Mouse (Mus musculus): ENCODE measurements around the gene Bag6. TPM values are rescaled to one million over a fixed set of nuclear protein-coding genes. Genes with fewer than 3 reads are reported as not detected.

The Bag6 gene
- polyA plus RNA-seq, 1 experiment from 2014 or later: 75.0 TPM

DNA sequence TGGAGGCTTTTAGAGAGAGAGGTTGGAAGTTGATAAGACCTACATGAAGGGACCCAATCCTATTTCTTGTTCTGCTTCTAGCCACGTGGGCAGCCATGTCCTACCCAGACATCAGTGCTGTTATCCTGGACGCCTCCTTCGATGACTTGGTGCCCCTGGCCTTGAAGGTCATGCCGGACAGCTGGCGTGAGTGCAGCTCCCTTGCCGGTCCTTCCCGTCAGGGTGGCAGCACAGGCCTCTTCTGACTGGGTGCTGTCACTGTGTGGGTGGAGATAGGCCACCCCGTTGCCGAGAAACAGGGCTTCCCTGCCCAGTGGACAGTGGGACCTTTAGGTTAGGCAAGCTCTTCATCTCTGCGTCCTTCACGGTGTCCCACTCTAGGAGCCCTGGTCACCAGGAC is 33.8 kb upstream of the Bag6 start:
- Histone ChIP-seq H3K27me3 (no peaks in the 10 kb centered on the region), H3K27ac (replicated peaks) (no peak overlapping the region), H3K36me3 (peaks cover 84% of the 10 kb centered on the region), H3K4me1 (replicated peaks) (peaks cover 7% of the 10 kb centered on the region; the same call in 1 of the 2 replicates), H3K4me2 (no peak overlapping the region), H3K9me3 (no peaks in the 10 kb centered on the region), H3K9ac (no peak overlapping the region), H3K4me3 (no peak overlapping the region)
- 95% methylated on average over 11 of the region's 11 CpGs for WGBS
- no peak for ATAC-seq (ENCODE audit: low read depth)

DNA sequence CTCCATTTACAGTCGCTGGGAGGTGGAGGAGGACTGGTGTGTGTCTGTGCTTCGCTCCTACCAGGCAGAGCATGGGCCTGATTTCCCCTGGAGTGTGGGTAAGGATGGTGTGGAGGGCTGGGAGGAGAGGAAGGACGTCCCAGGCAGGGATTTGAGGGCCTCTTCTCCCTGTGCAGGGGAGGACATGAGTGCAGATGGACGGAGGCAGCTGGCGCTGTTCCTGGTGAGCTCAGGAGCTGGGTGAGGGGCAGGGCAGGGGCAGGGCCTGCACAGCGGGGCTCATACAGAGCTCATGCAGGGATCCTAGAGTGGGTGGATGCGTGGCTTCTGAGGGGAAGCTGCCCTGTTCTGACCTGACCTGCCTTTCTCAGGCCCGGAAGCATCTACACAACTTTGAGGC is 32.7 kb upstream of the Bag6 start:
- Histone ChIP-seq H3K9ac (no peak overlapping the region), H3K4me2 (no peak overlapping the region), H3K27me3 (no peaks in the 10 kb centered on the region), H3K9me3 (no peaks in the 10 kb centered on the region), H3K27ac (replicated peaks) (no peak overlapping the region), H3K4me3 (no peak overlapping the region), H3K4me1 (replicated peaks) (peaks cover 8% of the 10 kb centered on the region; the same call in 1 of the 2 replicates), H3K36me3 (peaks cover 72% of the 10 kb centered on the region)
- ATAC-seq (ENCODE audit: low read depth): no peak
- WGBS: 79% methylated on average over 8 of the region's 8 CpGs

DNA sequence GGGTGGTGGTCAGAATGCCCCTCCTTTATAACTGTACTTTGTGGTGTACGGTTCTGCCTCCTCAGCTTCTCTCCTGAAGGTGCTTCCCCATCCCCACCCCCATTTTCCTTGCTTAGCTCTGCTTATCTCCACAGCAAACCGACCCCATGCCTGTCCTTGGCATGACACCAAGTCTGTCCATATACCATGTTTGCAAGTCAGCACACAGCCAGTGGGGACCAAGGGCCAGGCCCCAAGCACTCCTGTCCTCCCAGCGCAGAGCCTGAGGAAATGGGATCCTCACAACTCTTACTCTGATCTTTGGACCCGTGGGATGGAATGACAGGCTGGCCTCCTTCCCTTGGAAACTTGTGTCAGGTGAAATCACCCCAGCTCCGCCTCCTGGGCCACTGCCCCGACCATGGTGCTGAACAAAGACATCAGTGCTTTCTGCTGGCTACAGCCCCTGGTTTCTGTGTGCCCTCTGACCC is 31.7 kb upstream of the Bag6 start:
- WGBS: 76% methylated on average over 6 of the region's 6 CpGs
- Histone ChIP-seq H3K27me3 (no peaks in the 10 kb centered on the region), H3K4me2 (no peak overlapping the region), H3K27ac (replicated peaks) (no peak overlapping the region), H3K36me3 (peaks cover 63% of the 10 kb centered on the region), H3K4me3 (no peak overlapping the region), H3K9me3 (no peaks in the 10 kb centered on the region), H3K9ac (no peak overlapping the region), H3K4me1 (replicated peaks) (peaks cover 8% of the 10 kb centered on the region; the same call in 1 of the 2 replicates)
- ATAC-seq (ENCODE audit: low read depth): no peak

DNA sequence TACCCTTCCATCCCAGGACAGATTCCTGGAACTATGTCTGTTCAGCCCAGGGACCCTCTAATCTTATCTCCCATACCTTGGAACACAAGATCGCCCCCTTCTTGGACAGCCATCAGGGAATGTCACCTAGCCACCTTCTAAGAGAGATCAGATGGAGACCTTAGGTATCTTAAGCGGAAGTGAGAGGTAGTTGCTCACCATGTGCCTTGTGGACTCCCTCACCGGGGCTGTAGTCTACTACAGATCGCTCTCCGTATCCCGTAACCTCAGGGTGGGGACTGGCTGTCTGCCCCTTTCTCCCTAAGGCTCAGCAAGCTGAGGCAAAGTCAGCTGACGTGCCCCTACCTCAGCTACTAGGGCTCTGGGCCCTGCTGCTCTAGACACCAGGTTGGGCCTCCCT is 30.9 kb upstream of the Bag6 start:
- Histone ChIP-seq H3K4me1 (replicated peaks) (peaks cover 8% of the 10 kb centered on the region; the same call in 1 of the 2 replicates), H3K36me3 (peaks cover 54% of the 10 kb centered on the region), H3K4me2 (no peak overlapping the region), H3K9me3 (no peaks in the 10 kb centered on the region), H3K4me3 (no peak overlapping the region), H3K27ac (replicated peaks) (no peak overlapping the region), H3K27me3 (no peaks in the 10 kb centered on the region), H3K9ac (no peak overlapping the region)
- no peak for ATAC-seq (ENCODE audit: low read depth)
- 90% methylated on average over 7 of the region's 7 CpGs for WGBS

DNA sequence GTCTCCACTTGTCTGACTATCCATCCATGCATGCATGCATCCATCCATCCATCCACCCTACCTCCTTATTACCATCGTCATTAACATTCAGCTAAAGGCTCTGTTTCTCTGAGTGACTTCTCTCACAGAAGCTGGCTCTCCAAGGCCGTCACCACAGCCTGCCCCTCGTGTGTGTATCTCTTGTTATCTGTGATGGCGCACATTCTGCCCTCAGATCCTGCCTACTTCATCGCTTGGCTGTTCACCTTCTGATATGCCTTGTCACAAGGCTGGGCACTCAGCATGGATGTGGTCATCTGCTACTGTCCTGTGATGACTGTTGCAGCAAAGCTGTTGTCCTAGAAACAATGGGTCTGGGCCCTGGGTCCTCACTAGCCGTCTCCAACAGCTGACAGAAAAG is 30.2 kb upstream of the Bag6 start:
- Histone ChIP-seq H3K9me3 (no peaks in the 10 kb centered on the region), H3K9ac (0 out of 2 replicates have a peak overlapping the region, but pooled peaks have one; percentile 22), H3K4me1 (replicated peaks) (peaks cover 8% of the 10 kb centered on the region; the same call in 1 of the 2 replicates), H3K4me3 (no peak overlapping the region), H3K27me3 (no peaks in the 10 kb centered on the region), H3K27ac (replicated peaks) (no peak overlapping the region), H3K4me2 (no peak overlapping the region), H3K36me3 (peaks cover 48% of the 10 kb centered on the region)
- no peak for ATAC-seq (ENCODE audit: low read depth)
- 77% methylated on average over 6 of the region's 6 CpGs for WGBS

DNA sequence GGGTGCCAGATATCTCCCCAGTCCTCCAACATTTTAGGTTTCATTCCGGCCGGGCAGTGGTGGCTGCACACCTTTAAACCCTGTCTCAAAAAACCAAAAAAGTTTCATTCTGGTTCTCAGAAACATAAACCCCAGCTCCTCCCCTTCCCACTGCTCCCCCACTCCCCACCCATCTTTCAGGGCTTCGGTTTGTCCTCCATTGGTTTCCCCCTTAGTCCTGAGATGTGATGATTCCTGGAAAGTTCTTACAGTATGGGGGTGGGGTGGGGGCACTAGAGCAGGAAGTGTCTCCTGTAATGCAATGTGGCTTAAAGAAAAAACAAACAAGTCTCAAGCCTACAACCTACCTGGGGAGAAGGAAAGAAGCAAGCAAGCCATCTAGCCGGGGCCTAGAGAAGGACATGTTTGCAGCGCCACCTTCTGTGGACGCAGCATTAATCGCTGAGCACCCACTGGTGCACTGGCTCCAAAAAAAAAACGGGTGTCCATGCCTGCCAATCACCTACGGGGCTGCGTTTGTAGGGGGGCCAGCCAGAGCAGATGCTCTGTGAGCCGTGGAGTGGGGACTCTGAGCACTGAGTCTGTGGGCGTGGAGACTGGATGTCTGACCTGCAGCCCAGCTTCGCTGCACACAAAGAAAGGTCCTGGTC is 29.1 kb upstream of the Bag6 start:
- 31% methylated on average over 13 of the region's 13 CpGs for WGBS
- no peak overlapping the region for H3K27ac ChIP-seq (replicated peaks)

DNA sequence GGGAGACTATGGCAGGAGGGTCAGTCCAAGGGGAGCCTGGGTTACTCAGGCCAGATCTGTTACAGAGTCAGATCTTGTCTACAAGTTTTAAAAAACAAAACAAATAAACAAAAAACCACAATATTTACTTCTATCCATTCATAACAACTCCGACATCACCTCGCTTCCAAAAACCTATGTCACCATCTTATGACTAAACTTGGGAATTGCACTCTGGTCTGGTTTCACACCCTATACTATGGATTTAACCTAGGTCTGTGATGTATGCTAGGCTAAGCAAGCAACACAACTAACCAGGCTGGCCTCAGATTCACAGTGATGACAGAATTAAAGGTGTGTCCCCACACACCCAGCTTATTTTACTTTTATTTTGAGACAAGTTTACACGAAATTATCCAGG is 28.5 kb upstream of the Bag6 start:
- H3K27ac ChIP-seq (replicated peaks): no peak overlapping the region
- no peaks in the 10 kb centered on the region for H3K27me3 ChIP-seq
- H3K9me3 ChIP-seq: no peaks in the 10 kb centered on the region
- no peak overlapping the region for H3K9ac ChIP-seq
- H3K36me3 ChIP-seq: peaks cover 30% of the 10 kb centered on the region
- WGBS: 75% methylated on average over 3 of the region's 3 CpGs
- H3K4me3 ChIP-seq: no peak overlapping the region
- no peak for ATAC-seq (ENCODE audit: low read depth)
- H3K4me1 ChIP-seq (replicated peaks): peaks cover 8% of the 10 kb centered on the region; the same call in 1 of the 2 replicates
- H3K4me2 ChIP-seq: no peak overlapping the region

More for the DNA sequence above, 29.1 kb upstream of the Bag6 start:
- Histone ChIP-seq H3K27me3 (no peaks in the 10 kb centered on the region), H3K4me3 (no peak overlapping the region), H3K4me1 (replicated peaks) (peaks cover 8% of the 10 kb centered on the region; the same call in 1 of the 2 replicates), H3K36me3 (peaks cover 36% of the 10 kb centered on the region), H3K9ac (peak overlapping the region; percentile 52; the same call in 1 of the 2 replicates), H3K9me3 (no peaks in the 10 kb centered on the region), H3K4me2 (peak overlapping the region; percentile 35)
- ATAC-seq (ENCODE audit: low read depth): no peak

DNA sequence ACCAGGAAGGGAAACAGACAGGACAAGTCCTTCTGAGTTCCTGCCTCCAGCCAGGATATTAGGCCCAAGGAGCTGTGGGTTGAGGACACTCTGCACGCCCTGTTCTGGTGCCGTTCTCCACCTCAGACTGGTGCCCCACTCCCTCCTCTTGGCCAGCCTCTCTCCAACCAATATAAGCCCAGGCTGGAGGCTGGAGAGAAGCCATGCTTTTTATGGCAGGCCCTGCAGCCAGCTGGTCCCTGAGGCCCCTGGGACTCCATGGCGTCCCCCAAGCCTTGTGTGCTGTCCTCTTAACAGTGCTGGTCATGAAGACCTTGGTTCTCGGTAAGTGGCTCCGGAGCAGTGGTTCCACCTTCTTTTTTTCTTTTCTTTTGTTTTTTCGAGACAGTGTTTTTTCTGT is 26.9 kb upstream of the Bag6 start, which contains the start of gene Ly6g5c:
Gene Ly6g5c, plus strand, starts transcription at position 183 of the 400 bp plus-strand sequence.
- no peak within 1 kb of the TSS for H3K4me3 ChIP-seq
- H3K27me3 ChIP-seq: no peaks in the 10 kb centered on the region
- H3K4me2 ChIP-seq: no peak within 1 kb of the TSS
- 78% methylated on average over 6 of the region's 6 CpGs for WGBS
- ATAC-seq (ENCODE audit: low read depth): no peak
- no peak within 1 kb of the TSS for H3K9ac ChIP-seq
- H3K27ac ChIP-seq (replicated peaks): no peak within 1 kb of the TSS
- peaks cover 14% of the 10 kb centered on the region for H3K36me3 ChIP-seq
- H3K4me1 ChIP-seq (replicated peaks): peaks cover 8% of the 10 kb centered on the region; the same call in 1 of the 2 replicates
- no peaks in the 10 kb centered on the region for H3K9me3 ChIP-seq

DNA sequence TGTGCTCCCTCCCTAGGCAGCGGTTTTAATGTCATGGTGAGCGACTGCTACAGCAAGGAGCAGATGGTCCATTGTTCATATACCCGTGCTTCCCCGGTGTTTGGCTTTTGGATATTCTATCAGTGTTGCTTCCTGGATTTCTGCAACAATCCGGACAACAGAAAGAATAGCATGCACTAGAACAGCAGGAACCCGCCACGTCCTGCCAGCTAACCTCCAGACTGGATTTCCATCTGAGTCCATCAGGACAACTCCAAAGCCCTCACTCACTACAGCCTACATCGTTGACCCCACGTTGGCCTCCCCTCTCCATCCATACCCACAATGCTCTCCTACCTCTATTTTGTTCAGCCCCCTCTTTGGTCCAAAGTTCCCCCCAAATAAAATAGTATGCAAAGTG is 23.2 kb upstream of the Bag6 start:
- H3K9ac ChIP-seq: no peak overlapping the region
- WGBS: 66% methylated on average over 9 of the region's 9 CpGs
- peaks cover 29% of the 10 kb centered on the region for H3K36me3 ChIP-seq
- H3K4me1 ChIP-seq (replicated peaks): no peaks in the 10 kb centered on the region
- no peak for ATAC-seq (ENCODE audit: low read depth)
- no peak overlapping the region for H3K4me2 ChIP-seq
- H3K27ac ChIP-seq (replicated peaks): no peak overlapping the region
- no peaks in the 10 kb centered on the region for H3K27me3 ChIP-seq
- H3K4me3 ChIP-seq: no peak overlapping the region
- H3K9me3 ChIP-seq: no peaks in the 10 kb centered on the region

DNA sequence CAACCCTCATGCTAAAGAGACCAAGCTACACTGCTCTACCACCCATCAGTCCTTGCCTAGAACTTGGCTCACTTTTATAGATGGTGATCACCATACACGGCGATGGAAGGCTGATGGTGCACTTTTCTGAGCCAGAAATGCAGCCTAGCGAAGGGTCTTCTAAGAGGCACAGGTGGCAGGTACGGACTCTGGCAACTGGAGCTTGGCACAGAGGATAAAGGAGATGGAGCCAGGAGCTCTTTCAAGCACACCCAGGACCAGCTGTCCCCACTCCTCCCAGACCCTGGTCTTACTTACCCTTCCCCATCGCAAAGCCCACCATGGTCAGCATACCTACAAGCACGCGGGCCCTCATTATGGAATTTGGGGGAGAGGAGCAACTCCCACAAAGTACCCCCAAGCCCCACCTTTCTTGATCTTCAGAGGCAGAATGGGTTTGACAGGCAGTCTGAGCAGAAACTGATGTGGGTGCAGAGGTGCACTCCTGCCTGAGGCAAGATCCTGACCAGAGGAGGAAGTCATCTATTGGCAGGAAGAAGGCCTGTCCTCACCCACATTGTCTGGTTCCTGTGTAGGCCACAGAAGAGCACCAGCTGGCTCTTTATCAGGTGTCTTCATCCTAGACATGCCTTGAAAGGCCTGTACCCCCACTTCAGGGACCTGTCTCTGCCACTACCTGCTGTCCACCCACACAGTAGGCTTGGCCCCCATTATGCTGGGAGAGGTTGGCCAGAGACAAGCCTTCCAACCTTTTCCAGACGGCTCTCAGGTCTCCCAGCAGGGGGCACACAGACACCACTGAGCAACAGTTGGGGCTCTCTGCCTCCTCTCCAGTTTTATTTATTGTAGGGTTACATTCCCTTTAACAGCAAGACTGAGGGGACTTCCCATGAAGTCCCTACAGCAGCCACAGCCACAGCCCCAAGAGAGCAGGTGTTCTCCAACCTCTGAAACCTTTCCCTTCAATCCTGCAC is 19.6 kb upstream of the Bag6 start, which contains the start of gene Ly6g5b:
Gene Ly6g5b, minus strand, starts transcription at position 383 of the 974 bp plus-strand sequence.
- Histone ChIP-seq H3K9ac (no peak within 1 kb of the TSS), H3K4me3 (no peak within 1 kb of the TSS), H3K27me3 (no peaks in the 10 kb centered on the region), H3K4me2 (no peak within 1 kb of the TSS), H3K4me1 (replicated peaks) (peaks cover 9% of the 10 kb centered on the region), H3K27ac (replicated peaks) (no peak within 1 kb of the TSS), H3K36me3 (peaks cover 57% of the 10 kb centered on the region), H3K9me3 (no peaks in the 10 kb centered on the region)
- WGBS: 86% methylated on average over 8 of the region's 8 CpGs
- ATAC-seq (ENCODE audit: low read depth): no peak

DNA sequence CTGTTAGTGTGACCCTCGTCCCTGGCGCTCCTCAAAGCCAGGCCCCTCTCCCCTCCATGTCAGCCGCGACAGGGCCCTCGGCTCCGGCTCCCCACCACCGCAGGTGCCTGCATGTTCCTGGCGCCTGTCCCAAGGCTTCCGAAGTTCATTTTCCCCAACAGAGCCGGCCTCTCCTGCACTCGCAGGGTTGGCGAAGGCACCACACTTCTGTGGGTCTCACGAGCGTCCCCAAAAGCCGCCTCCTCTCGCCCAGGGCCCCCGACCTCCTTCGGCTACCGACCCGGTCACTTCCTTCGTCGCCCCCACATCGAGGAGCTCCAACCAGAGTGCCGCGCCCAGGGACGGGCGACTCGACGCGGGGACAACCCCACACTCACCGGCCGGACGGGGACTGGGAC is 14.2 kb upstream of the Bag6 start:
- ATAC-seq (ENCODE audit: low read depth): peak; percentile 12; the same call in 1 of the 2 replicates
- under 1% methylated on average over 33 of the region's 33 CpGs for WGBS
- Histone ChIP-seq H3K4me2 (peak overlapping the region; percentile 98), H3K9me3 (no peaks in the 10 kb centered on the region), H3K9ac (peak overlapping the region; percentile 98), H3K4me3 (peak overlapping the region; percentile 96), H3K27ac (replicated peaks) (peak overlapping the region; percentile 74), H3K36me3 (peaks cover 54% of the 10 kb centered on the region), H3K4me1 (replicated peaks) (peaks cover 28% of the 10 kb centered on the region), H3K27me3 (no peaks in the 10 kb centered on the region)
